Mouse (Mus musculus): Measurements from ENCODE around the gene Vmp1. TPM values are rescaled to one million over a fixed set of nuclear protein-coding genes. Genes with fewer than 3 reads are reported as not detected.

Gene Vmp1
- polyA plus RNA-seq, 1 experiment from 2014 or later, result 103 TPM

DNA sequence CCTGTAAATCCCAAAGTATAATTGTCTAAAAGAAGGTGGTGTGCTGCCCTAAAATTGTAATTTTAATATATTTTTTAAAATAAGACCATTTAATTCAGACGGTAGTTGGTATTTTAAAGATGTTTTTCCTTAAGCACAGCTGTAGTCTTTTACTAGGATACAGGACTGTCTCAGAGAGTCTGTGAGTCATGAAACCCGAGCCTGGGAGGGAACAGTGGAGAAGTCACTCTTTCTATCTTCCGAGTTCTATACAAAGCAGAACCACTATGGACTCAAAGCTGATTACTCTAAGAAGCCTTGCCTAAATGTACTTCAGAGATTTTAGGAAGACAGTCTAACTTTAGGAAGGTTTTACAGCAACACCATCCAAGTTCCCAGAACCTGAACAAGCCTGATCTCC is 81.5 kb downstream of the Vmp1 start:
- Histone ChIP-seq H3K36me3 (ENCODE audit: control insufficient read depth, insufficient read depth) (peaks cover 6% of the 10 kb centered on the region), H3K9ac (replicated peaks; ENCODE audit: low read depth, low read length) (no peak overlapping the region), H3K4me3 (replicated peaks; ENCODE audit: low read length) (no peak overlapping the region), H3K9me3 (ENCODE audit: control insufficient read depth, low read length) (no peaks in the 10 kb centered on the region), H3K4me1 (replicated peaks; ENCODE audit: control insufficient read depth, insufficient read depth, low read length) (no peaks in the 10 kb centered on the region), H3K27ac (ENCODE audit: low read length) (no peak overlapping the region), H3K4me2 (ENCODE audit: low read length) (no peak overlapping the region), H3K27me3 (replicated peaks; ENCODE audit: control insufficient read depth, insufficient read depth, low read length) (no peaks in the 10 kb centered on the region)
- 69% methylated on average over 3 of the region's 3 CpGs for WGBS
- no peak for ATAC-seq

DNA sequence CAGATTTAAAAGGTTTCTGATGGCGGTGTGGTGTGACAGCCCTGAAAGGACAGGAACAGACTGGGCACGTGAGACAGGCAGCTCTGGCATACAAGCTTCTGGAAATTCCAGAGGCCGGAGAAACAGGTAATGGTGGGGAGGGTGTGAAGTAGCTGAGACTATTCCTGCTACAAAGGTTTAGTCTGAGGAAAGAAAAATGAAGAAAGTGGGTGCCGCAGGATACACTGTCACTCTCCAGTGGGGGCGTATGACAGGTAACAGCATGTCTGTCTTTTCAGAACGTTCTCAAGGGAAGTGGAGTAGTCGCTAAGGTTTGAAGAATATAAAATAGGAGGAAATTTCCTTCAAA is 83.5 kb downstream of the Vmp1 start:
- ATAC-seq, result no peak
- 92% methylated on average over 7 of the region's 7 CpGs for WGBS
- H3K4me1 ChIP-seq (replicated peaks; ENCODE audit: control insufficient read depth, insufficient read depth, low read length), result no peaks in the 10 kb centered on the region

DNA sequence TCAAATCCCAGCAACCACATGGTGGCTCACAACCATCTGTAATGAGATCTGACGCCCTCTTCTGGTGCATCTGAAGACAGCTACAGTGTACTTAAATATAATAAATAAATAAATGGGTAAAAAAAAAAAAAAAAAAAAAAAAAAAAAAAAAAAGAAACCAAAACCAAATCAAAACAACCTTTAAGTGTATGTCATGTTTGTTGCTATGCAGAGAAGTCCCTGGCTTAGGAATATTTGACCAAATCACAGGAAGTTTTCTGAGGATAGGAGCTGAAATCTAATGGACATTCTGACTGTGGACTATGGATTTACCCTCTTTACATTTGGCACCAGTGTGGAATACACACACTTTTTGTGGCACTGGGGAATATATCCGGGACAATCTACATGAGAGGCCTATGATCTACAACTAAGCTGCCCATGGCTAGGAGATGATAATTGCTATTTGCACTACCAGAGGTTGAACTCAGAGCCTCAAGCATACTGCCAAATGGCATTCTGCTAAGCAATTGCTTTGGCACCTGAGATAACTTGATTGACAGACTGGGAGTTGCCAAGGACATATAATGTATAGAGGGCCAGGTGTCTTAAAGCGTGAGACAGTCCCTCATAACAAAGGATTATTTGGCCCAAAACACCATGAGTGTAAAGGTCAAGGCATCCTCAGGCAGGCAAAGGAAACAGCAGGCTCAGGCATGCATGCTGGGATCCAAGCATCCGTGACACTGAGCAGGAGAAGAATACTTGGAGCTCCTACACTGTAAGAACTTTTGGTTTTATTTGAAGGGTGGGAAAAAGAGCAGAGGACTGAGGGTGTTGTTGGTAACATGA is 84.0 kb downstream of the Vmp1 start:
- ATAC-seq, result no peak
- Histone ChIP-seq H3K36me3 (ENCODE audit: control insufficient read depth, insufficient read depth) (no peaks in the 10 kb centered on the region), H3K4me1 (replicated peaks; ENCODE audit: control insufficient read depth, insufficient read depth, low read length) (no peaks in the 10 kb centered on the region), H3K4me3 (replicated peaks; ENCODE audit: low read length) (no peak overlapping the region), H3K9me3 (ENCODE audit: control insufficient read depth, low read length) (no peaks in the 10 kb centered on the region), H3K4me2 (ENCODE audit: low read length) (no peak overlapping the region), H3K27ac (ENCODE audit: low read length) (no peak overlapping the region), H3K9ac (replicated peaks; ENCODE audit: low read depth, low read length) (no peak overlapping the region), H3K27me3 (replicated peaks; ENCODE audit: control insufficient read depth, insufficient read depth, low read length) (no peaks in the 10 kb centered on the region)
- 81% methylated on average over 4 of the region's 4 CpGs for WGBS

More for the DNA sequence above, 83.5 kb downstream of the Vmp1 start:
- no peak overlapping the region for H3K27ac ChIP-seq (ENCODE audit: low read length)
- no peaks in the 10 kb centered on the region for H3K27me3 ChIP-seq (replicated peaks; ENCODE audit: control insufficient read depth, insufficient read depth, low read length)
- H3K9me3 ChIP-seq (ENCODE audit: control insufficient read depth, low read length), result no peaks in the 10 kb centered on the region
- no peak overlapping the region for H3K4me3 ChIP-seq (replicated peaks; ENCODE audit: low read length)
- H3K4me2 ChIP-seq (ENCODE audit: low read length), result no peak overlapping the region
- no peak overlapping the region for H3K9ac ChIP-seq (replicated peaks; ENCODE audit: low read depth, low read length)
- H3K36me3 ChIP-seq (ENCODE audit: control insufficient read depth, insufficient read depth), result no peaks in the 10 kb centered on the region

DNA sequence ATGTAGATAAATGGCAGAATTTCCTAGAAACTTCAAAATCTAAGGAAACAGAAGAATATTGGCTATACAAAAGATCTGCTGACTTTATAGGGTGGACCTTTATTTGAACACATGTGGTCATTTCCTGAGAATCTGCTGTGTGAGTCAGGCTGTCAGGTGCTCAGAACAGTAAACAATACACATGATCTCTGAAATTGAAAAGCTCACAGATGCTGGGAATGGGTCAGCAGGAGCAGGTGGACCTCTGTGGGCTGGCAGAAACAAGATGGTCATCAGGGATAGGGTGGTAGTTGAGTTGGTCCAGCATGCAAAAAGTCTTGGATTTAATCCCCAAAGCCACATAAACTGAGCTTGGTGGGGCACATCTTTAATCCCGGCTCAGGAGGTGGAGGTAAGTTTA is 85.1 kb downstream of the Vmp1 start:
- H3K36me3 ChIP-seq (ENCODE audit: control insufficient read depth, insufficient read depth), result no peaks in the 10 kb centered on the region
- no peaks in the 10 kb centered on the region for H3K9me3 ChIP-seq (ENCODE audit: control insufficient read depth, low read length)
- no peak overlapping the region for H3K27ac ChIP-seq (ENCODE audit: low read length)
- H3K4me1 ChIP-seq (replicated peaks; ENCODE audit: control insufficient read depth, insufficient read depth, low read length), result peaks cover 3% of the 10 kb centered on the region; the same call in 1 of the 2 replicates
- H3K4me3 ChIP-seq (replicated peaks; ENCODE audit: low read length), result no peak overlapping the region
- ATAC-seq, result no peak
- H3K9ac ChIP-seq (replicated peaks; ENCODE audit: low read depth, low read length), result no peak overlapping the region
- H3K27me3 ChIP-seq (replicated peaks; ENCODE audit: control insufficient read depth, insufficient read depth, low read length), result no peaks in the 10 kb centered on the region
- H3K4me2 ChIP-seq (ENCODE audit: low read length), result no peak overlapping the region
- WGBS, result 93% methylated on average over 1 of the region's 1 CpGs

DNA sequence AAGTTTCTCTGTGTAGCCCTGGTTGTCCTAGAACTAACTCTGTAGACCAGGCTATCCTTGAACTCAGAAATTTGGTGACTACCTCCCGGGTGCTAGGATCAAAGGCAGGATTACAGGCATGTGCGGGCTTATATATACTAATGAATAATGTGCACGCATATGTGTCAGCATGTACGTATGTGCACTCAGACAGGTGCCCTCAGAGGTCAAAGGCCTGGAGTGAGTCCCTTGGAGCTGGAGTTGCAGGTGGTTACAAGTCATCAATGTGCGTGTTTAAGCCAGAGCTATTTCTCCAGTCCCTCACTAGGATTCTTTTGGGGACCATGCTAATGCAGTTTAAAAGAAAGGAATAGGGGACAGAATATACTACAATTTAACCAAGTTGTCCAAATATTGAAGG is 85.5 kb downstream of the Vmp1 start:
- H3K4me1 ChIP-seq (replicated peaks; ENCODE audit: control insufficient read depth, insufficient read depth, low read length), result peaks cover 4% of the 10 kb centered on the region; the same call in 1 of the 2 replicates
- 91% methylated on average over 5 of the region's 5 CpGs for WGBS
- H3K9me3 ChIP-seq (ENCODE audit: control insufficient read depth, low read length), result no peaks in the 10 kb centered on the region
- H3K9ac ChIP-seq (replicated peaks; ENCODE audit: low read depth, low read length), result no peak overlapping the region
- no peak for ATAC-seq
- H3K27me3 ChIP-seq (replicated peaks; ENCODE audit: control insufficient read depth, insufficient read depth, low read length), result no peaks in the 10 kb centered on the region
- no peak overlapping the region for H3K4me3 ChIP-seq (replicated peaks; ENCODE audit: low read length)
- no peak overlapping the region for H3K4me2 ChIP-seq (ENCODE audit: low read length)
- no peaks in the 10 kb centered on the region for H3K36me3 ChIP-seq (ENCODE audit: control insufficient read depth, insufficient read depth)
- no peak overlapping the region for H3K27ac ChIP-seq (ENCODE audit: low read length)

DNA sequence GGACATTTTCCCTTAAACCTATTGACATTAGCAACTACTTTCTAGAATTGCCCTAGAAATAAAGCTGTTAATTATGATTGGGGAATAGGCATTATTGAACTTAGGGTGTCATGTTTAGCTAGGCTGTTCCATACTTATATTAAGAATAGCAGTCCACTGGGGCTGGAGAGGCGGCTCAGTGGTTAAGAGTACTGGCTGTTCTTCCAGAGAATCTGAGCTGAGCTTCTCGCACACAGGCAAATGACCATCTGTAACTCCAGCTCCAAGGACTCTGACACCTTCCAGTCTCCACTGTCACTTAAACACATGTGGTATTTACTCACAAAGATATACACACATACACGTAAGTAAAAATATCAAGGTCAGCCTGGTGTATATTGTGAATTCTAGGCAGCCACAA is 86.7 kb downstream of the Vmp1 start:
- H3K27ac ChIP-seq (ENCODE audit: low read length), result no peak overlapping the region
- no peak overlapping the region for H3K4me3 ChIP-seq (replicated peaks; ENCODE audit: low read length)
- H3K4me2 ChIP-seq (ENCODE audit: low read length), result no peak overlapping the region
- H3K9me3 ChIP-seq (ENCODE audit: control insufficient read depth, low read length), result no peaks in the 10 kb centered on the region
- no peaks in the 10 kb centered on the region for H3K36me3 ChIP-seq (ENCODE audit: control insufficient read depth, insufficient read depth)
- no peak overlapping the region for H3K9ac ChIP-seq (replicated peaks; ENCODE audit: low read depth, low read length)
- no peak for ATAC-seq
- WGBS, result 95% methylated on average over 3 of the region's 3 CpGs
- H3K4me1 ChIP-seq (replicated peaks; ENCODE audit: control insufficient read depth, insufficient read depth, low read length), result peaks cover 4% of the 10 kb centered on the region; the same call in 1 of the 2 replicates
- H3K27me3 ChIP-seq (replicated peaks; ENCODE audit: control insufficient read depth, insufficient read depth, low read length), result no peaks in the 10 kb centered on the region

DNA sequence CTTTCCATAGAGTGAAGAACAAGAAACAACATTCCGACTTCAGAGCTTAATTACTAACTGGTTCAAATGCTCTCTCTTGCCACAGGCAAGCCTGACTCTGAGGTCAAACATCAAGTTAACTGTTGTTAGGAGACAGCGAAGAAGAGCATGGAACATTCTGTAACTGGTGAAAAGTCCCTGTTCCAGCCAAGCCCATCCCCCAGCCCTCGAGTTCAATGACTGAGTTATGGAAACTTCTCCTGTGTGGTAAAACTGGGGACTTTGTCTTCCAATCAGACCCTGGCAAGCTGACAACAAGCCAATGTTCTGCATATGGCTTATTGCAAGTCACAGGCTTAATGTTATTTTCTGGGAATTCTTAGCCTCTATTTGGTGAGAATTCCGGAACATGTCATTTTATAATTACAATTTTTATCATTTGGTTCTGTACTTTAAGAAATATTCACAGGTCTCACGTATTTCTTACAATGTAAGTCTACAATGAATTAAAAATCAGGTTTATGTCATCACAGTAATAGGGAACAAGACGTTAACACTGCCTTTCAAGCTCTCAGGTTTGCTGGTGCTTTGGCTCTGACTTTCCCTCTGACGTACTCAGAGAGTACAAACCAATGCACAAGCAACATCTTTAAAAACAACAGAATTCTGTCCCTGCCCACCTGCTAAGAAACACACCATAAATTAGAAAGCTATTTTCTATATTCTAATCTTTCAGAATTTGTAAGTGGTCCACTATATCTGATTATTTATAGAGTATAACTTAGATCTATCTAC is 87.3 kb downstream of the Vmp1 start:
- peaks cover 4% of the 10 kb centered on the region; the same call in 1 of the 2 replicates for H3K4me1 ChIP-seq (replicated peaks; ENCODE audit: control insufficient read depth, insufficient read depth, low read length)
- H3K36me3 ChIP-seq (ENCODE audit: control insufficient read depth, insufficient read depth), result no peaks in the 10 kb centered on the region
- 85% methylated on average over 7 of the region's 7 CpGs for WGBS
- no peak overlapping the region for H3K4me2 ChIP-seq (ENCODE audit: low read length)
- no peak for ATAC-seq
- H3K4me3 ChIP-seq (replicated peaks; ENCODE audit: low read length), result no peak overlapping the region
- H3K9me3 ChIP-seq (ENCODE audit: control insufficient read depth, low read length), result no peaks in the 10 kb centered on the region
- H3K27ac ChIP-seq (ENCODE audit: low read length), result no peak overlapping the region
- no peaks in the 10 kb centered on the region for H3K27me3 ChIP-seq (replicated peaks; ENCODE audit: control insufficient read depth, insufficient read depth, low read length)
- H3K9ac ChIP-seq (replicated peaks; ENCODE audit: low read depth, low read length), result no peak overlapping the region

DNA sequence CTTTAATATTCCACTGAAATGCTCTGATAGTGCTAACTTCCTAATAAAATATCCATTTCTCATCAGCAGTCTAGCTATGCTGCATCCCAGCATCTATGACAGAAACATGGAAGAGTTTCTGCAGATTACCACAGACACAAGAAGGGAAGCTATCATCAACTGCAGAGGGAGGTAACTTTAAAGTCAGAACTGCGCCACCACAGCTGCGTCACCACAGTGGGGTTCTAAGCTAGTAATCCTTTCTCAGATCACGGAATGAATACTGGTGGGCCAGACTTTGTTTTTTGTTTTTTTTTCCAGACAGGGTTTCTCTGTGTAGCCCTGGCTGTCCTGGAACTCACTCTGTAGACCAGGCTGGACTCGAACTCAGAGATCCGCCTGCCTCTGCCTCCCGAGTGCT is 88.3 kb downstream of the Vmp1 start:
- Histone ChIP-seq H3K4me3 (replicated peaks; ENCODE audit: low read length) (no peak overlapping the region), H3K9me3 (ENCODE audit: control insufficient read depth, low read length) (no peaks in the 10 kb centered on the region), H3K36me3 (ENCODE audit: control insufficient read depth, insufficient read depth) (no peaks in the 10 kb centered on the region), H3K27ac (ENCODE audit: low read length) (no peak overlapping the region), H3K9ac (replicated peaks; ENCODE audit: low read depth, low read length) (no peak overlapping the region), H3K27me3 (replicated peaks; ENCODE audit: control insufficient read depth, insufficient read depth, low read length) (no peaks in the 10 kb centered on the region), H3K4me1 (replicated peaks; ENCODE audit: control insufficient read depth, insufficient read depth, low read length) (peaks cover 4% of the 10 kb centered on the region; the same call in 1 of the 2 replicates), H3K4me2 (ENCODE audit: low read length) (no peak overlapping the region)
- 94% methylated on average over 6 of the region's 6 CpGs for WGBS
- ATAC-seq, result no peak

DNA sequence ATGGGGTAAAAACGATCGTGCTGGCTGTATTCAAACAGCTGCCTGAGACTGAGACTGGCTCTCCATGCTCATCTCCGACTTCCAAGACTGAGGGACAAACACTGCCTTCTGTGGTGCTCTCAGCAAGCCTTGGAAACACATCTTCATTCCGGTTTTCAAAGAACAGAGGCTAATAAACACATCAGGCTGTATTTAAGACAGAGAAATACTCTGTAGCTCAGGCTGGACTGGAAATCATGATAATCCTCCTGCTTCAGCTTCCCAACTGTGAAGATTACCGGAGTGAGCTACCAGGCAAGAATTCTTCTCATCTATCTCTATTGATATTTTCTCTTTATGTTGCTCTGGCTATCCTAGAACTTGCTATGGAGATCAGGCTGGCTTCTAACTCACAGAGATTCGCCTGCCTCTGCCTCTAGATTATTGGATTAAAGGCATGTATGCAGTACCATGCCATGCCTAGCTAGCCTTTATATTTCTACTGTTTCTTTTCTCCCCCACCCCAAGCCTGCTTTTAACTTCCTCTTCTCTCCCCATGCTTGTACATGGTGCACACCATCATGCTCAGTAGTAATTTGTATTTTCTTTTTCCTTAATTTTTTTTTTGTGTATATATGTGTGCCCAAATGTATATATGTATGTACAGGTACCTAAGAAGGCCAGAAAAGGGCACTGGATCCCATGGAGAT is 89.3 kb downstream of the Vmp1 start:
- no peak overlapping the region for H3K4me3 ChIP-seq (replicated peaks; ENCODE audit: low read length)
- 86% methylated on average over 6 of the region's 6 CpGs for WGBS
- H3K27ac ChIP-seq (ENCODE audit: low read length), result peak overlapping the region; percentile 9; the same call in 1 of the 2 replicates
- H3K36me3 ChIP-seq (ENCODE audit: control insufficient read depth, insufficient read depth), result no peaks in the 10 kb centered on the region
- ATAC-seq, result no peak
- no peak overlapping the region for H3K4me2 ChIP-seq (ENCODE audit: low read length)
- no peak overlapping the region for H3K9ac ChIP-seq (replicated peaks; ENCODE audit: low read depth, low read length)
- H3K9me3 ChIP-seq (ENCODE audit: control insufficient read depth, low read length), result no peaks in the 10 kb centered on the region
- peaks cover 4% of the 10 kb centered on the region; the same call in 1 of the 2 replicates for H3K4me1 ChIP-seq (replicated peaks; ENCODE audit: control insufficient read depth, insufficient read depth, low read length)
- no peaks in the 10 kb centered on the region for H3K27me3 ChIP-seq (replicated peaks; ENCODE audit: control insufficient read depth, insufficient read depth, low read length)
